Mouse (Mus musculus) T-helper 1 cell (primary cell): ENCODE results near the gene Zbtb38.

Source experiments
- in situ Hi-C: fragments of 300-600 bp; cut with MboI, MseI; formaldehyde crosslinking; loops from one replicate; pipeline ENCODE4 v1.15.1; 2025; ENCODE audit warnings: high pct_unique_total_duplicates

Zbtb38 gene

GRCm38 (mm10) chr9:96758749-96759597 is 6.3 kb upstream of the Zbtb38 start:
- in situ Hi-C loops = no loop called here

DNA sequence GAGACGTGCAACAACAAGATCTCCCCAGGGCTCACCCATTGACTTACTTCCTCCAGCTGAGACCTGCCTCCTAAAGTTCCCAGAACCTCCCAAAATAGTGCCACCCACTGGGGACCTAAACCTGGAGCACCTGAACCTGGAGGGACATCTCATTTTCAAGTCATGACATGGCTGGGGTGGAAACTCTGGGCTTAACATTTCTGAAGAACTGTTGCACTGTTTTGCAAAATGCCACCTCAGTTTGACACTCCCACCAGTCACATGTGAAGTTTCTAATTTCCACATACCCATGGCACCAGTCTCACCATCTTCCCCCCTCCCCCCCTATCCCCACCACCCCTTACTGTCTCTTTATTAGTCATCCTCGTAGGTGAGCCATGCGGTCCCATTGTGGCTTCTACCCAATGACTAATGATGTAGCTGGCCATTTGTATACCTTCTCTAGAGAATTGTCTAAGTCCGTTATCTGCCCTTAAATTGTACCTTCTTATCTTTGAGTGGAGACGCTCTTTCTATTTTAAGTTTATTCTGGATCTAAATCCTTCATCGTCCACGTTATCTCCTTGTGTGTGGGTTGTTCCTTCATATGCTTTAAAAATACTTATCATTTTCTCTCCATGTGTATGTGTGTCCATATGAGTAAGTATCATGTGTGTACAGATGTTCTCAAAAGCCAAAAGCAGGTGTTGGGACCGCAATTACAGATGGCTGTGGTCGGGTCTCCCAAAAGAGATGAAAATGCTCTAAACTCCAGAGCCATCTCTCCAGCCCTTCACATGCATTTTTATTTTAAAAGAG is 4.2 kb upstream of the Zbtb38 start:
- in situ Hi-C loops = no loop called here

DNA sequence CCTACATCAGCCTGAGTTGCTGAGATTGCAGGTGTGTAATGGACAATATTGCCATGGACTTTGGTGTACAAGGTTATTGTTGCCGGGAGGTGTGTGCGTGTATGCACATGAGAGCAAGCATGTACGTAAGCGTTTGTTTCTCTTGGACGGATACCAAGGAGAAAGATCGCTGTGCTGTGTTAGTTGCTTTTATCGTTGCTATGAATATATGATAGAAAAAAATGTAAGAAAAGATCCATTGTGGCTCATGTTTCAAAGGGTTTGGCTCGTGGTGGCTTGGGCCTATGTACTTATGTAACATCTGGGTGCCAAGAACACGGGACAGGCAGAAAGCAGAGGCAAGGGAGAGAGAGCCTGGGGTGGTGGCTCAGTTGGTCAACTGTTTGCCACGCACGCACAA is 3.1 kb upstream of the Zbtb38 start:
- in situ Hi-C loops = no loop called here

DNA sequence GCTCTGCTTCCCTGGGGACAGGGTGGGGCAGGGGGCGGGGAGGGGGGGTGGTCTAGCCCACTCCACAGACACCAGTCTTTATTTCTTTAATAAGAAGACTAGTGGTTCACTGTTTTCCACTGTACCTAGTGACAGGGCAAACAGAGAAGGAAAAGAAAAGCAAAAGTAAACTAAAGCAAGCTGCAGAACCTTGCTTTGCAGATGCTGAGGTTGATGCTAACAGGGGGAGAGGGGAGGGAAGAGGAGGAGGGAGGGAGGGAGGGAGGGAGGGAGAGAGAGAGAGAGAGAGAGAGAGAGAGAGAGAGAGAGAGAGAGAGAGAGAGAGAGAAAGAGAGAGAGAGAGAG is 2.0 kb upstream of the Zbtb38 start:
- in situ Hi-C loops = no loop called here

- in situ Hi-C loops = no loop called here
These were observed 1.4 kb upstream of the Zbtb38 start for GRCm38 (mm10) chr9:96753921-96754624.

GRCm38 (mm10) chr9:96753392-96753791 is 761 bp upstream of the Zbtb38 start:
- in situ Hi-C loops = no loop called here

DNA sequence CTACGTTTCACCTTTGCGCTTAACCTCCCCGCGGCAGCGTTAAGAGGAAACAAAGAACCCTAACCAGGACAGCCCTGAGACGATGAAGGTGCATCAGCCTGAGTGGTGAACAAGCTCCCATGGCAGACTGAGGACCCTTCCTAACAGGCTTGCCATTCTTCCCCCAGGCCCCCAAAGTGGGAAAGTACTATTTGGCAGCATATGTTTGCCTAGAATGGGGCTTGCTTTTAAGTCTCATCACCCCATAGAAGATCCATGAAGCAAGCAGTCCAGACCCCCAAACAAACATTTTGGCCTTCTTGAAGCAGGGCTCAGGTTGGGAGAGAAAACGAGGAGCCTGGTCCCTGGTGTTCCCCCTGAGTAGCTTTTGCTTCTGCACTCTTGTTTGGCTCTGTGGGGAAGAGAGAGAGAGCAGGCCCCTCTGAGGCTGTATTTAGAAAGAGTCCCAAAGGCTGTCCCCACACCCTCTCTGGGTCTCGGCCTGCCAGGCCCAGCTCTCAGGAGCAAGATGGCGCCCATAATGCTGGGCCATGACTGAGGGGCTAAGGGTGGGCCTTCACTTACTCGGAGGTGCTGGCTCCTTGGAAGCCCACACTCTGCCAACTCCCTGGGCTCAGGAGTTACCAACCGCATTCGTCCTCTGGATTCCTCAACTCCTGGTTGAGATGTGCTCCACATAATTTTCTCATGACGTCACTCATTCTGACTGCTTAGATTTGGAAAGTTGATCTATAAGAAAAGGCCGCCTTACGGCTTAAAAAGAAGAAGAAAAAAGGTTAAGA is 619 bp downstream of the Zbtb38 start:
- in situ Hi-C loops = no loop called here

- in situ Hi-C loops = no loop called here
These were observed 2.0 kb downstream of the Zbtb38 start for GRCm38 (mm10) chr9:96750636-96751035.

GRCm38 (mm10) chr9:96746527-96746926 is 6.1 kb downstream of the Zbtb38 start:
- in situ Hi-C loops = no loop called here

- in situ Hi-C loops = no loop called here
These were observed 7.7 kb downstream of the Zbtb38 start for GRCm38 (mm10) chr9:96744909-96745308.

DNA sequence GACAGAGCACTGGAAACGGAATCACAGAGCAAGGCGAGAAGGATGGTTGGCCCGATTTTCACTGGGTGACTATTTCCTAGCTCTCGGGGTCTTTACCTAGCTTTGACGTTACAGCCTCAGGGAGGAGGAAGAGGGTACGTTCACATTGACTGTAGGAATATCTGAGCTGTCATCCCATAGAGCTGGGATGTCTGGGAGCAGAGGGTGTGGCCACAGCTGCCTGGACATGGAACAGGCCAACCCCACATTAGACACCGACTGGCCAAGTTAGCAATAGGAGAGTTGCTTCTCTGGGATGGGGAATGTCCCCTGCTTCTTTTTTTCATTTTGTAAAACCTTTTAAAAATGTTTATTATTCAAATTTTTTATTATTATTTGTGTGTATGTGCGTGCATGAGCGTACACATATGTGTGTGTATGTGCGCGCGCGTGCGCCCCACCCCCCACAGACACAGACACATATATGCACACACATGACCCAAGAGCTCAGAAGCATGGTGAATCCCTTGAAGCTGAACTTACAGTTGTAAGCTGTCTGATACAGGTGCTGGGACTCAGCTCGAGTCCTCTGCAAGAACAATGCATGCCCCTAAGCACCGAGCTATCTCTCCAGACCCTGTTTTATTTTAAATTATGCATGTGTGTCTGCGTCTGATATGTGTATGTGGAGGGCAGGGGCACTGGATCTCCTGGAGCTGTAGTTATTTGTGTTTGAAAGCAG is 11.1 kb downstream of the Zbtb38 start:
- in situ Hi-C loops = no loop called here

DNA sequence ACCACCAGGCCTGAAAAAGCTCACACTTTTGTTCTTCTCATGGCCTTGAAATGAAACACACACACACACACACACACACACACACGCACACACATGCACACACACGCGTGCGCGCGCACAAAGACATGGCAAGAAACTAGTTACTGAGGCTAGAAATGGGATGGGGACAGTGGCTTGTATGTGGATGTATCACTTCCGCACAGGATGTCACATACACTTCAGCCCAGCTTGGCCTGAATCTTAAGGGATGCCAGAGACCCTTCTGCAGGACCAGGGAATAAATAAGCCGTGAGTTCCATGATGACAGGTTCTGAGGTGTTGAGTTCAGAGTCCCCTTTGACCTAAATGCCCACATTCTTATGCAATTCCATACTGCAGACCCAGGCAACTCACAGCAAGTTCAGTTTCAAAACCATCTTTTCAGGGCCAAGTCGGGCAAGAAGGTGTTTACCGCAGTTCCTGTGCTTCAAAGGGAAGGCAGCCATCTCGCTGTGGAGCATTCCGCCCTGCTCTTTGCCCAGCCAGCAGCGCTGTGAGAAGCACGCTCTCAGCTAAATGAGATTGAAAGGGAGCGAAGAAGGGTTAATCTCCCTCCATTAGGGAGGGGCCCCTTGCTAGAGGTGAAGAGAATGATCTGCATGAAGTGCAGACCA is 11.8 kb downstream of the Zbtb38 start:
- in situ Hi-C loops = no loop called here

DNA sequence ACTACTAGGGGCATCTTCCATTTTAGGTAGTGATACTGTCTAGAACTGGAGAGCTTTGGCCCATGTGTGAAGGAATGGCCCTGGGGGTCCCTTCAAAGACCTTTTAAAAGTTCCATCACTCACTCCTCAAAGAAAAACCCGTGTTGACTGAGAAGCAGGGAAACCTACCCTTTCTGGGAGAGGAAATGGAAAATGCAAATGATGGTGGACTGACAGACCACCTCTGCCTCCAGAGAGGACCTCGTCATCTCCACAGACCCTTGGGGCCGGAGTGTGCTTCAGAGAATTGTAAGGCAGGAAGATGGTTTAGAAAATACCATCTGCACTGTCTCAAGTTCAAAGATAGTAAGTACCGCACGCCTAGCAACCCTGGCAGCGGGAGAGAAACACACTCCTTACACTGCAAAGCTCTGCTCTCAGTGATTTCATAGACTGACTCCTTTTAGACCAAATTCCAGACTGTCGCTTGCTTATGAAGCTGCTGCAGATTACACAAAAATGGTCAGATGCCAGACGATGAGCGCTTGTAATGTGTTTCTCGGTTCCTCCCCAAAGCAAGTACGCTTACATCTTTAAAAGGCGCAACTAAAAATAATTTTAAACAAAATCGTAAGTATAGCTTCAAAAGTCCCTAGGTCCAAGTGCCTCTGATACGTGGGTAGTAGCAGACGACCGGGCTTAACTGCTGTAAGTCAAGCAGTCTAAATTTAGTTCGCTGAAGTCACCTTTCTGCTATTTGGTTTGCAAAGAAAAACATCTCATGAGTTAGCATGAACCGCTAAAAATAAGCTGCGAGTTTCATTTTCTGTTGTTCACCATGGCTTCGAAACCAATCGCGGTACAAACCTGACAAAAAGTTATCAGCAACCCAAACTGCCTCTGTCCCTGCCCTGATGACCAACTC is 12.6 kb downstream of the Zbtb38 start:
- in situ Hi-C loops = no loop called here

DNA sequence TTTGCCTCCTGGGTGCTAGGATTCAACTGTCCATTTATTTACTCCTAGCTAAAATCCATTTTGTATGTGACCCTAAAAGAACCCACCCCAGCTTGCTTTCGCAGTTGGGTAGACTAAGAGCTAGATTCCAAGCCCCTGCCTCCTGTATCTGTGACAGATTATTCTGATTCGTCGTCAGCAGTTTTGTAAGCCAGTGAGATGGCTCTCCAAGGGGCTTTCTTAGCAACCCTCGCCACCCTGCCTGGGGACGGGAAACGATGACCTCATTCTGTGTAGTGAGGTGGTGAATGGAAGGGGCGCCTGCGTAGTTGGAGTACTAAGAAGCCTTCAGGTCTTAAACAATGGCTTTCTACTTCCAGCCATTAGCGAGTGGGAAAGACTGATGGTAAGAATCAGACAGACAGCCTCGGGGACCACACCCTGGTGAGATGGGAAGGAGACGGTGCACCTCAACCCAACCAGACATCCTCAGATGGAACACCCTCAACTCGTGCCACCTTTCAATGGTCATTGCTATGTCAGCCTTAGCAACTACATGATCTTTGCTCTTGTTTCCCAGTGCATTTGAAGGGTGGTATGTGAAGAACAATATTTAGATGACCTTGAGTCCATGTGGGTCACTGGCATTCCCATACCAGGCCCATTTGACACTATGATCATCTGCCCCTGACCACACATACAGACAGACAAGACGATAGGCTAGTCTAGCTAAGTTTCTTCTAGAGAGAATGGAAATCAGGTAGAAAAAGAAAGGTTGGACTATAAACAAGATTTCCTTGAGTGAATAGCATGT is 13.9 kb downstream of the Zbtb38 start:
- in situ Hi-C loops = no loop called here

GRCm38 (mm10) chr9:96735946-96736345 is 16.7 kb downstream of the Zbtb38 start:
- in situ Hi-C loops = no loop called here

DNA sequence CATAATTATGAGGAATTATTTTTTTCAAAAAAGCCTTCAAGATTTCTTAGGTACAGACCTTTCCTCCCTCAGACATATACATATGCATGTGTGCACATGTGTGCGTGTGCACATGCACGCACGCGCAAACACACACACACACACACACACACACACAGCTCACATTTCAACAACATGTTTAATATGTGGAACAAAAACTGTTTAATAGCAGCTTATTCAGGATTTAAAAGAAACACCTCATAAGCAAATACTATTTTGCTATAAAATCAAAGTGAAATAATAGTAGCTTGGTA is 19.3 kb downstream of the Zbtb38 start:
- in situ Hi-C loops = no loop called here

- in situ Hi-C loops = no loop called here
These were observed 19.8 kb downstream of the Zbtb38 start for GRCm38 (mm10) chr9:96732644-96733424.

- in situ Hi-C loops = no loop called here
These were observed 20.6 kb downstream of the Zbtb38 start for GRCm38 (mm10) chr9:96731961-96732511.
